Mouse (Mus musculus): ENCODE data around the gene Tfdp2. TPM values are rescaled to one million over a fixed set of nuclear protein-coding genes. Genes with fewer than 3 reads are reported as not detected.

Gene Tfdp2
- polyA plus RNA-seq, 1 experiment: 17.0 TPM

GRCm38 (mm10) chr9:96254812-96255211, 58.7 kb downstream of the Tfdp2 start:
- peaks cover 1% of the 10 kb centered on the region; the same call in 1 of the 2 replicates for H3K4me1 ChIP-seq (ENCODE audit: control insufficient read depth, insufficient read depth, low read length)
- no peak for TF ChIP-seq CTCF (IDR thresholded peaks at IDR 0.05; ENCODE audit: extremely low read depth, insufficient read depth, low read length)
- TF ChIP-seq POLR2A (IDR thresholded peaks at IDR 0.05; ENCODE audit: extremely low read depth, insufficient read depth, low read length): no peak
- H3K4me3 ChIP-seq (ENCODE audit: insufficient read depth, low read length): no peak overlapping the region
- no peak overlapping the region for H3K27ac ChIP-seq (ENCODE audit: insufficient read depth, low read length)

GRCm38 (mm10) chr9:96258478-96258877, 62.4 kb downstream of the Tfdp2 start:
- Histone ChIP-seq H3K4me3 (ENCODE audit: insufficient read depth, low read length) (no peak overlapping the region), H3K4me1 (ENCODE audit: control insufficient read depth, insufficient read depth, low read length) (peaks cover 1% of the 10 kb centered on the region; the same call in 1 of the 2 replicates), H3K27ac (ENCODE audit: insufficient read depth, low read length) (peak overlapping the region; percentile 35; the same call in 1 of the 2 replicates)
- TF ChIP-seq POLR2A (IDR thresholded peaks at IDR 0.05; ENCODE audit: extremely low read depth, insufficient read depth, low read length) (no peak), CTCF (IDR thresholded peaks at IDR 0.05; ENCODE audit: extremely low read depth, insufficient read depth, low read length) (no peak)

- Histone ChIP-seq H3K4me3 (ENCODE audit: insufficient read depth, low read length) (no peak overlapping the region; the same call in 1 of the 2 replicates), H3K27ac (ENCODE audit: insufficient read depth, low read length) (no peak overlapping the region)
- no peak for TF ChIP-seq POLR2A (IDR thresholded peaks at IDR 0.05; ENCODE audit: extremely low read depth, insufficient read depth, low read length)
Measured at GRCm38 (mm10) chr9:96259017-96259512, 63.0 kb downstream of the Tfdp2 start.

GRCm38 (mm10) chr9:96259753-96260520, 63.9 kb downstream of the Tfdp2 start:
- Histone ChIP-seq H3K4me1 (ENCODE audit: control insufficient read depth, insufficient read depth, low read length) (peaks cover 1% of the 10 kb centered on the region; the same call in 1 of the 2 replicates), H3K27ac (ENCODE audit: insufficient read depth, low read length) (no peak overlapping the region), H3K4me3 (ENCODE audit: insufficient read depth, low read length) (peak overlapping the region; percentile 34; the same call in 1 of the 2 replicates)
- TF ChIP-seq POLR2A (IDR thresholded peaks at IDR 0.05; ENCODE audit: extremely low read depth, insufficient read depth, low read length) (no peak), CTCF (IDR thresholded peaks at IDR 0.05; ENCODE audit: extremely low read depth, insufficient read depth, low read length) (no peak)

More at GRCm38 (mm10) chr9:96259017-96259512, 63.0 kb downstream of the Tfdp2 start:
- H3K4me1 ChIP-seq (ENCODE audit: control insufficient read depth, insufficient read depth, low read length): peaks cover 1% of the 10 kb centered on the region; the same call in 1 of the 2 replicates

GRCm38 (mm10) chr9:96261101-96261500, 65.0 kb downstream of the Tfdp2 start:
- no peak overlapping the region for H3K27ac ChIP-seq (ENCODE audit: insufficient read depth, low read length)
- H3K4me1 ChIP-seq (ENCODE audit: control insufficient read depth, insufficient read depth, low read length): peaks cover 1% of the 10 kb centered on the region; the same call in 1 of the 2 replicates
- H3K4me3 ChIP-seq (ENCODE audit: insufficient read depth, low read length): no peak overlapping the region
- no peak for TF ChIP-seq CTCF (IDR thresholded peaks at IDR 0.05; ENCODE audit: extremely low read depth, insufficient read depth, low read length)

GRCm38 (mm10) chr9:96261980-96262379, 65.9 kb downstream of the Tfdp2 start:
- no peak for TF ChIP-seq CTCF (IDR thresholded peaks at IDR 0.05; ENCODE audit: extremely low read depth, insufficient read depth, low read length)
- TF ChIP-seq POLR2A (IDR thresholded peaks at IDR 0.05; ENCODE audit: extremely low read depth, insufficient read depth, low read length): no peak
- Histone ChIP-seq H3K4me1 (ENCODE audit: control insufficient read depth, insufficient read depth, low read length) (peaks cover 1% of the 10 kb centered on the region; the same call in 1 of the 2 replicates), H3K4me3 (ENCODE audit: insufficient read depth, low read length) (no peak overlapping the region), H3K27ac (ENCODE audit: insufficient read depth, low read length) (no peak overlapping the region)

- Histone ChIP-seq H3K4me1 (ENCODE audit: control insufficient read depth, insufficient read depth, low read length) (no peaks in the 10 kb centered on the region; the same call in 1 of the 2 replicates), H3K4me3 (ENCODE audit: insufficient read depth, low read length) (no peak overlapping the region), H3K27ac (ENCODE audit: insufficient read depth, low read length) (no peak overlapping the region)
- TF ChIP-seq CTCF (IDR thresholded peaks at IDR 0.05; ENCODE audit: extremely low read depth, insufficient read depth, low read length) (no peak), POLR2A (IDR thresholded peaks at IDR 0.05; ENCODE audit: extremely low read depth, insufficient read depth, low read length) (no peak)
Measured at GRCm38 (mm10) chr9:96266793-96267558, 70.9 kb downstream of the Tfdp2 start.

- TF ChIP-seq CTCF (IDR thresholded peaks at IDR 0.05; ENCODE audit: extremely low read depth, insufficient read depth, low read length) (no peak), POLR2A (IDR thresholded peaks at IDR 0.05; ENCODE audit: extremely low read depth, insufficient read depth, low read length) (no peak)
- no peak overlapping the region for H3K4me3 ChIP-seq (ENCODE audit: insufficient read depth, low read length)
- no peaks in the 10 kb centered on the region; the same call in 1 of the 2 replicates for H3K4me1 ChIP-seq (ENCODE audit: control insufficient read depth, insufficient read depth, low read length)
- no peak overlapping the region for H3K27ac ChIP-seq (ENCODE audit: insufficient read depth, low read length)
Measured at GRCm38 (mm10) chr9:96267559-96267948, 71.5 kb downstream of the Tfdp2 start.

GRCm38 (mm10) chr9:96269726-96270125, 73.7 kb downstream of the Tfdp2 start:
- TF ChIP-seq CTCF (IDR thresholded peaks at IDR 0.05; ENCODE audit: extremely low read depth, insufficient read depth, low read length) (no peak), POLR2A (IDR thresholded peaks at IDR 0.05; ENCODE audit: extremely low read depth, insufficient read depth, low read length) (no peak)
- Histone ChIP-seq H3K27ac (ENCODE audit: insufficient read depth, low read length) (no peak overlapping the region), H3K4me1 (ENCODE audit: control insufficient read depth, insufficient read depth, low read length) (no peaks in the 10 kb centered on the region; the same call in 1 of the 2 replicates), H3K4me3 (ENCODE audit: insufficient read depth, low read length) (no peak overlapping the region)
